8 mouse cellular contexts compared by ENCODE assay signal in the genomic region with DNA sequence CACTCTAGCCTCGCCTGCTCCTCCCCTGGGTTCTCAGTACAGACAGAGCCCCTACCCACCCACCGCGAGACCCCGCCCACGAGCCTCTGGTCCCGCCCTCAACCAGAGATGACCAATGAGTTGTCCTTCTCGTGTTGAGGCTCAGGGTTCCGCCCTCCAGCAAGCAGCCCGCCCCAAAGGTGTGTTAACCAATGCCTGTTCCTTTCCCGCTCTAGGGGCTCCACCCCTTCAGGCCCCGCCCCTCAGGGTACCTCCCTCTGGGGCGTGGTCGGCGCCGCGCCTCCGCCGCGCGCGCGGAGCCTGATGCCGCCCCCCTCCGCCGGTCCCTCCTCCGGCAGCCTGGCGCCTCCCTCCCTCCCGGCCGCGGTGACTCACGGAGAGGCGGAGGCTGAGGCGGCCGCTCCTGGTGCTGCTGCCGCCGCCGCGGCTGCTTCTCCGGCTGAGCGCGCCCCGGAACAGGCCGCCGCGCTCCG. TPM values are rescaled to one million over a fixed set of nuclear protein-coding genes. Genes with fewer than 3 reads are reported as not detected.
DNase-seq lines count a peak whose midpoint lies in the region; ATAC-seq and TF ChIP-seq lines count a peak whose summit lies in the region.

A gene (plus strand): TSS at position 369 of the 473 bp plus-strand sequence.

- H3K4me1 ChIP-seq in hindbrain, embryonic 10.5 days (replicated peaks): peaks cover 40% of the 10 kb centered on the region
- no peaks in the 10 kb centered on the region for H3K4me1 ChIP-seq in lung, postnatal 0 days (ENCODE audit: insufficient read depth, low read depth, low read length)

- no peak for TF ChIP-seq CTCF in lung, postnatal 0 days (IDR thresholded peaks at IDR 0.05)

- peak within 1 kb of the TSS; percentile 92 for H3K27ac ChIP-seq in hindbrain, embryonic 10.5 days
- H3K27ac ChIP-seq in lung, postnatal 0 days (ENCODE audit: low read length): peak within 1 kb of the TSS; percentile 27

- H3K4me2 ChIP-seq in lung, postnatal 0 days (replicated peaks; ENCODE audit: low read depth, low read length): peak within 1 kb of the TSS; percentile 97

- peak; percentile 98 for ATAC-seq in frontal cortex, adult (ENCODE audit: low TSS enrichment)
- ATAC-seq in lung, postnatal 0 days: peak; percentile 99

- under 1% methylated on average over 45 of the region's 46 CpGs for WGBS in hindbrain, embryonic 10.5 days
- WGBS in lung, postnatal 0 days: under 1% methylated on average over 36 of the region's 46 CpGs

- H3K27me3 ChIP-seq in hindbrain, embryonic 10.5 days (ENCODE audit: insufficient read depth, poor library complexity, severe bottlenecking): no peaks in the 10 kb centered on the region
- H3K27me3 ChIP-seq in lung, postnatal 0 days (replicated peaks; ENCODE audit: insufficient read depth, low read length): no peaks in the 10 kb centered on the region

- no peak for TF ChIP-seq EP300 in lung, postnatal 0 days (IDR thresholded peaks at IDR 0.05)

- H3K9ac ChIP-seq in lung, postnatal 0 days (replicated peaks; ENCODE audit: low read depth): peak within 1 kb of the TSS; percentile 60

- no peaks in the 10 kb centered on the region for H3K36me3 ChIP-seq in hindbrain, embryonic 10.5 days
- H3K36me3 ChIP-seq in lung, postnatal 0 days (ENCODE audit: insufficient read depth, low read length): no peaks in the 10 kb centered on the region

- peak within 1 kb of the TSS; percentile 84 for H3K4me3 ChIP-seq in hindbrain, embryonic 10.5 days
- peak within 1 kb of the TSS; percentile 65 for H3K4me3 ChIP-seq in lung, postnatal 0 days (ENCODE audit: low read depth, low read length)

- peak; percentile 93 for DNase-seq in MEL-GATA-1-ER (ENCODE audit: extremely low read depth, low read depth)
- peak; percentile 96 for DNase-seq in cerebellum, adult 8-10 months
- peak; percentile 98 for DNase-seq in hindbrain, embryonic 10.5 days (ENCODE audit: low spot score)
- DNase-seq in layer of hippocampus, adult 9-11 months: peak; percentile 98
- peak; percentile 98 for DNase-seq in lung, postnatal 0 days (ENCODE audit: low spot score)
- DNase-seq in ovary, postnatal 14 days (ENCODE audit: low spot score): peak; percentile 97
- peak; percentile 96 for DNase-seq in thymus, postnatal 14 days

- H3K9me3 ChIP-seq in hindbrain, embryonic 10.5 days: no peaks in the 10 kb centered on the region
- no peaks in the 10 kb centered on the region for H3K9me3 ChIP-seq in lung, postnatal 0 days (ENCODE audit: low read length)

RNA-seq across cellular contexts. Expression of the gene that starts here (rescaled TPM):
- polyA plus RNA-seq in hindbrain, embryonic 10.5 days (2016; fragmentation: Nextera tagmentation; extraction: Ambion mirVana): 62.7 and 68.2 TPM in 2 replicates
- 38.4 and 40.1 TPM in 2 replicates for polyA plus RNA-seq in lung, postnatal 0 days (2015; fragmentation: Nextera tagmentation; extraction: Ambion mirVana)

Comparison
In these comparisons a context has a peak if more than half of its experiments do, and no peak if none do; other contexts are left out.
1. Peak in every context shown above with its lines: DNase-seq, ATAC-seq, H3K4me3 ChIP-seq and H3K27ac ChIP-seq.